Mouse (Mus musculus) bone marrow, adult 2 months (tissue): ENCODE data around the gene Ryr2.

Experiments used
- CTCF ChIP-seq: fragments of 200-500 bp; IDR thresholded peaks from 2 replicates; pipeline ENCODE4 v1.5.1; 2011; ENCODE audit warnings: low read length, control low read depth; ENCODE audit not compliant: control insufficient read depth, insufficient read depth
- POLR2A ChIP-seq: fragments of 200-500 bp; IDR thresholded peaks from 2 replicates; pipeline ENCODE4 v1.6.1; 2011; ENCODE audit warnings: low read depth, mild to moderate bottlenecking, control low read depth, low read length, borderline replicate concordance; ENCODE audit not compliant: control insufficient read depth

DNA sequence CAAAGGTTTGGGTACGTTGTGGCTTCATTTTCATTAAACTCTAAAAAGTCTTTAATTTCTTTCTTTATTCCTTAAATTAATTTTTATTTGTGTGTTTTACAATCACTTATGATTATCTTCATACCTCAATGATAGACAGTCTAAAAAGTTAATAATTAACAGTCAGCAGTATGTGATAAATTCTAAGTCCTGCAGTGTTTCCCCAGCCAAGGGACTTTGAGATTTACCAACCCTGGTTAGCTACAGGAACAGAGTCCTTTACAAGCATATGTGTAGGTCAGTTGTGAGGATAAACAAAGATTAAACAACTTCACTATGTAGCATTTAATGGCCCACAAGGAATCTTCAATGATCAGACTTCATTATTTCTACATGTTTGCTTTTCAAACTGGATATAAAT lies 410.2 kb downstream of the Ryr2 start:
- TF ChIP-seq POLR2A = no peak
- no peak for TF ChIP-seq CTCF
